Mouse (Mus musculus) splenic B cell, adult 2 months (primary cell): Measurements from ENCODE around the gene Nup107.

Experiments
- DNase-seq: peaks from one replicate; pipeline ENCODE4 v3.0.0-alpha.2; 2011; ENCODE audit warnings: low read depth, low spot score
- H3K27me3 ChIP-seq: 2 replicates; pipeline ENCODE4 v1.6.1; 2012; ENCODE audit warnings: mild to moderate bottlenecking, low read length, moderate library complexity, mixed read lengths; ENCODE audit not compliant: control insufficient read depth, poor library complexity, insufficient read depth, severe bottlenecking
- H3K36me3 ChIP-seq: 2 replicates; pipeline ENCODE4 v1.6.1; 2012; ENCODE audit warnings: mild to moderate bottlenecking, low read length, moderate library complexity, mixed read lengths; ENCODE audit not compliant: control insufficient read depth, poor library complexity, insufficient read depth, severe bottlenecking

Gene Nup107

DNA sequence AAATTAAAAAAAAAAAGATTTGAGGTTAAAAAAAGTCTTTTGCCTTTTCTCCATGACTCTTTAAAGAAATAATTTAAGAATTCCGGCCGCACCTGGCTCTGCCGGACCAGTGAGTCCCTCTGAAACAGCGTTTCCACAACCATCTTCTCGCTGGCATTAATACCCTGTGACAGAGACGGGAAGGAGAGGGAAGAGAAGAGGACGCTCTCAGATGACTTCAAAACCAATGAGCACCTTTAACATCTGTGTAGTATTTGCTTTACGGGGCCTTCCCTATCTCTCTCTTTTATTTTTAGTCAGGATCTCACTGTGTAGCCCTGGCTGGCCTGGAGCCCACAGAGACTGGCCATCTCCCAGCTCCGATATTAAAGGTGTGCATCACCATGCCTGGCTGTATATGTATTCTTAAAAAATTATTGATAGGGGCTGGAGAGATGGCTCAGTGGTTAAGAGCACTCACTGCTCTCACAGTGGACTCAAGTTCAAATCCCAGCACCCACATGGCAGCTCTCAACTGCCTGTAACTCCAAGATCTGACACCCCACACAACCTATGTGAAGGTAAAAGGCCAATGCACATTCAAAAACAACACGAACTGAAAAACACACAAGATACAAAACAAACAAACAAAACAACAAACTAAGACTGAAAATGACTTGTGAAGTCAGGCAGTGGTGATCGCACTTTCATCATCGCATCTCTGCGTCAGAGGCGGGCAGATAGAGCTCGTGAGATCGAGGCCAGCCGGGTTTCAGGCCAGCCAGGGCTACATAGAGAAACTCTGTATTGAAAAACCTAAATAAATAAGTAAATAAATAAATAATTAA, 14.8 kb downstream of the Nup107 start:
- H3K27me3 ChIP-seq: no peaks in the 10 kb centered on the region
- H3K36me3 ChIP-seq: peaks cover 11% of the 10 kb centered on the region
- DNase-seq: no peak

DNA sequence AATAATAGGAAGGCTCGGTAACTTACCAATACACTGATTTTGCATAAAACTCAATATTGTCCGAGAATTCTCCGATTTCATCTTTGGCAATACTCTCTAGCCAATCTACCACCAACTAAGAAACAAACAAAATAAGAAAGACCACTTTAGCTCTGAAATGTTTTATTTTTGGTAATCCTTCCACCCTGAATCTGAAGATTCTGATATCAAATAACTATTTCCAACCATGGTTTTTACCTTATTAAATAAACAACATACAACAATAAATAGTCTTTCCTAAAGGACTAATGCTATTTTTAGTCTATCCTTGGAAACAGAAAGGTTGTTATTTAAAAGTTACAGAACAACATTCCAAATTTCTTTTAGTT, 15.4 kb downstream of the Nup107 start:
- no peak for DNase-seq
- Histone ChIP-seq H3K27me3 (no peaks in the 10 kb centered on the region), H3K36me3 (peaks cover 12% of the 10 kb centered on the region)

DNA sequence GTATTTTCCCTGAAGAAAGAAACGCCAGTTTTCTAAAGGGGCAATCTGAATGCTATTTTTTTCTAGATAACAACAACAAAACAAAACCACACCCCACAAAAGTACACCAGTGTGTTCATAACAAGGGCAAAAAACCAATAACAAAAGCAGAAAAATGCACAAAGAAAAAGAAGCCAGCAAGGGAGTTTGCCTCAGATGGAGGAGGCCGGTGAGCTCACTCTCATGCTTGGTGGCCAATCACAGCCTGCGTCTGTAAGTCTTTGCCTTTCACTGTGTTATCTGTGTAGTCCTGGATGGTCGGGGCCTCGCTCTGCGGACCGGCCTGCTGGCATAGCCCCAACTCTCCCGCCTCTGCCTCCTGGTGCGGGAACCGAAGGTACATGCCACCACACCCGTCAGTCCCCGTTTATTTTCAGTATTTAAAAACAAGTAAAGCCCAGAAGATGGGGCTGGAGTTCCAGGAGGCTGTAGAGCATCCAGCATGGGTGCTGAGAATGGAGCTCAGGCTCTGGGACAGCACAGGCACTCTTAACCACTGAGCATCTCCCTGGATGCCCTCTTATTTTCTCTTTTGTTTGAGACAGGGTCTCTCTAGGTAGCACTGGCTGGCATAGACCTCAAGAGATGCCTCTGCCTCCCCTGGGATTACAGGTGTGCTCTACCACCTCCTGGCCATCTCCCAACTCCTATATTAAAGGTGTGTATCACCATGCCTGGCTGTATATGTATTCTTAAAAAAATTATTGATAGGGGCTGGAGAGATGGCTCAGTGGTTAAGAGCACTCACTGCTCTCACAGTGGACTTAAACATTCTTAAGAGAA, 16.0 kb downstream of the Nup107 start:
- H3K36me3 ChIP-seq: peaks cover 14% of the 10 kb centered on the region
- DNase-seq: no peak
- no peaks in the 10 kb centered on the region for H3K27me3 ChIP-seq

DNA sequence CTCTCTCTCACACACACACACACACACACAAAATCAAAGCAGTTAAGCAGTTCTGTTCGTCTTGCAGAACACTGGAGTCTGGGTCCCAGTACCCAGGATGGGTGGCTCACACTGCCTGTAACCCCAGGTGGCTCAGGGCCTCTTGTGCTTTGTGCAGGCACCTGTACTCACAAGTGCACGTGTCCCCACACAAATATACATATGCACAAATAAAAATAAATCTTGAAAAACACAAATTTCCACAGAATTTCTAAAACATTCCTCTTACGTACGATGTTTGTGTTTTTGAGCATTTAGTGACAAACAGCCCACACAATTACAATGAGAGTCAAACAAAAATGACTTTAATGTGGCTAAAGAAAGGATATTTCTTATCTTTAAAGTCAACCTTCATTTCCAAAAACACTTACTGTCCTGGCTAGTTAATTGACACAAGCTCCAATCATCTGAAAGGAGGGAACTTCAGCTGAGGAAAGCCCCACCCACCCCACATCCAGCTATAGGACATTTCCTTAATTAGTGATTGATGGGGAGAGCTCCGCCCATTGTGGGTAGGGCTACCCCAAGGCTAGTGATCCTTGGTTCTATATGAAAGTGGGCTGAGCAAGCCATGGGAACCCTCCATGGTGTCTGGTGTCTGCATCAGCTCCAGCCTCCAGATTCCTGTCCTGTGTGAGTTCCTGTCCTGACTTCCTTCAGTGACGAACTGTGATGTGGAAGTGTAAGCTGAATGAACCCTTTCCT, 16.9 kb downstream of the Nup107 start:
- H3K27me3 ChIP-seq: no peaks in the 10 kb centered on the region
- peaks cover 11% of the 10 kb centered on the region for H3K36me3 ChIP-seq
- DNase-seq: no peak

DNA sequence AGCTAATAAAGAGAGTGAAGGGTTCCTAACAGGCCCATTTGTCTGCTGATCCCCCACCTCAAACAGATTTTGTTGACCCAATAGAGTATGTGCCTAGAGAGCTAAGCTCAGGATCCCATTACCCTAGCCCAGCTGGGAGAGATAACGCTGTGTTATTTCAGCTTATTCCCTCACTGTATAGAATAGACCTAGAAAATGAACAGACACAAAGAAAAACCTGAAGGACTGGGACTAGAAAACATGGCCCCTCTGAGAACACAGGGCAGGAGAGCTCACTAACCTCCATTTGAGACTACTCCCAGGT, 17.7 kb downstream of the Nup107 start:
- Histone ChIP-seq H3K36me3 (peaks cover 9% of the 10 kb centered on the region), H3K27me3 (no peaks in the 10 kb centered on the region)
- DNase-seq: no peak

DNA sequence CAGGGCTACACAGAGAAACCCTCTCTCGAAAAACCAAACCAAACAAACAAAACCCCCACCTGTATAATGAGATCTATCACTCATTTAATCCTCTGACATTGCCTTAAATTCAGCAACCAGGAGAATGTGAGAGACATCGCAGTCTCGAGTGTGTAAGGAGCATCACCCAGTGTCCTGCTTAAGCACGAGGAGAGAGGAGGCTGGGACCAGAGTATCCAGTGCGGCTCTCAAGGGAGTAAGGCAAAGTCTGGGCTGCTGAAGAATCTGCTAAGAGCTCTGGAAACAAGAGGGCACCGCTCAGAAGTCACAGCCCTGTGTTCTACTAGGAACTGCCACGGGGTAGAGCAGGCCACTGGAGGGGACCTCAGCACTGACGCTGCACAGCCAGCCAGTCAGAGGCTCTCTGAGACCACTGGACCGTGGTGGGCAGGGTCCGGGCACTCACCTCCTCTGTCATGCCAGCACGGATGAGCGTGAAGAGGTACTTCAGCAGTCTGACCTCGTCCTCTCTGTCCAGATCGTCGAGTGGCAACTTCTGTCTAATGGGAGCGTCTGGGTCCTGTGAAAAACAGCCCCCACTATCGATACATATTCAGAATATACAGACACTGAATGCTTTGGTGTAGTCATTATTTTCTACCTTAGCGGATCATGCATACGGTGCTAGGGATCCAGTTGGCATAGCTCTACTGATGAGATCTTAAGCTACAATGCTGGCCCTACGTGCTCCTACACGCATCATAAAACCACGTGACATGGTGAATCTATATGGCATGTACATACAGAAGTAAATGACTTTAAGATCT, 18.3 kb downstream of the Nup107 start:
- Histone ChIP-seq H3K27me3 (no peaks in the 10 kb centered on the region), H3K36me3 (peaks cover 9% of the 10 kb centered on the region)
- DNase-seq: no peak

DNA sequence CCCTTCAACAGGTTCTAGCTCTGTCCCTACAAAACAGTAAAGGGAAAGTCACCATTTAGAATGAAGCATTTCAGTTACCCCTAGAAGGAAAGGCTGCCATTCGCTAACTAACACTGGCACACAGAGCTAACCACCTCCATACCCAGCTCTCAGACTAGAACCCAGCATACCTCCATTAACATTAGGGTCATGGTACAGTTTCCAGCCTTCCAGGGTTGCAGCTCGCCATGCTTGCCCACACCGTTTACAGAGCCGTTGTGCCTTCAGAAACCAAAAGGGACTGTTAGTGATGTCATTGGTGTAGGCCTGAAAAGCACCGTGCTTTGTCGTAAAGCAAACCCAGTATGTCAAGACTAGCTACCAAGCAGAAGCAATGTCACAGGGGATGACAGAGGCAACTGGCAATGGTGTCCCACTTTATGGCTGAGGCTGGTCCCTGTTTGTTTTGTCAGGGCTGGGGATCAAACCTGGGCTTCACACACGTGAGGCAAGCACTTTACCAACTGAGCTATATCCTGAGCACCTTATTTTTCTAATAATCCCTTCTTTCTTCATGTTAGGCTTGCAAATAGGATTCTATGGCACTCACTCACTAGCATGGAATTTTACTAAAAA, 19.3 kb downstream of the Nup107 start:
- H3K27me3 ChIP-seq: no peaks in the 10 kb centered on the region
- no peak for DNase-seq
- H3K36me3 ChIP-seq: peaks cover 10% of the 10 kb centered on the region

DNA sequence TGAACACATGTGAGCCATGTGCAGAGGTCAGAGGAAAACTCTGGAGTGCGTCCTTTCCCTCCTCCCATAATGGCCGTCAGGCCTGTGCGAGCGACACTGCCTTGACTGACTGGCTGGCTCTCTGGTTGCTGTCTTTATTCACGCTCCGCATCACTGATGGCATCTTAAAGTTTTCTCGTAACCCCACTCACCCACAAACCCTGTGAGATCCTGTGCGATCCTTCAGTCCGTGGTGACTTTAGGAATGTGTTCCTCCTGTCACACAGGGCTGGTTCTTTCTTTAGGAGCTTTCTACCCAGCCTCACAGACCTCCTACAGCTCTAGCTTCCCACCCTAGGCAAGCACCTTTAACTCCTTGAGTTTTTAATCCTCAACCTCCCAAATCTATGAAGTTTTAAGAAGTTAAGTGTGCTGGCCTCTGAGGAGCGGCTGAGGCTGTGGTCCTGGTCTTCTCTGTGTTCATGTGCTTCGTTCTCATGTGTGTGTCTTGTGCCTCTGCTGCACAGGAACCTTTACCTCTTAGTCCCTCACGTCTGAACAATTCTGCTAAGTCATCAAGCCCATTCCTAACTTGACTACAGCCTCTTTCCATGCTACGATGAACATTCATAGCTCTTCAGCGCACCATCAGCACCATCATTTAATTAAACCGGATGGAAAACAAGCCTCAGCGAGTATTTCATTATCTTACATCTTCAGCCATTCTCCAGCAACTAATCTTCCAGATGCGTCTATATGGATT, 20.0 kb downstream of the Nup107 start:
- Histone ChIP-seq H3K27me3 (no peaks in the 10 kb centered on the region), H3K36me3 (peaks cover 12% of the 10 kb centered on the region)
- DNase-seq: no peak

DNA sequence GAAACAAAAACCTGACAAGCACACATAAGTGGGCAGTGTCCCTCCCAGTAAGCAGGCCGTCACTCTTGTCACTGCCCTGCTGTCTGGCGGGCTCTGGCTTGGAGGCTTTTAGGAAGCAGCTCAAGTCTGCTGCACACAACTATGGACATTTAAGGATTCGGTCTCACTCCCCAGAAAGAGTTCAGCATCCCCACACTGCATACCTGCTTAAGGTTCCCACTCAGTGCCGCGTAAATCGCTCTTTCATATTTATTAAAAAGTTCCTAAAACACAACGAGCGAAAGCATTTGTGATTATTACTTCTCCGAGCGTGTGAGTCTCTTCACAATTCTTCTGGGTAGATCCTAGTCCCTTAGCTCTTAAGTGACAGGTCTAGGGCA, 21.4 kb downstream of the Nup107 start:
- Histone ChIP-seq H3K27me3 (no peaks in the 10 kb centered on the region), H3K36me3 (peaks cover 12% of the 10 kb centered on the region)
- no peak for DNase-seq

DNA sequence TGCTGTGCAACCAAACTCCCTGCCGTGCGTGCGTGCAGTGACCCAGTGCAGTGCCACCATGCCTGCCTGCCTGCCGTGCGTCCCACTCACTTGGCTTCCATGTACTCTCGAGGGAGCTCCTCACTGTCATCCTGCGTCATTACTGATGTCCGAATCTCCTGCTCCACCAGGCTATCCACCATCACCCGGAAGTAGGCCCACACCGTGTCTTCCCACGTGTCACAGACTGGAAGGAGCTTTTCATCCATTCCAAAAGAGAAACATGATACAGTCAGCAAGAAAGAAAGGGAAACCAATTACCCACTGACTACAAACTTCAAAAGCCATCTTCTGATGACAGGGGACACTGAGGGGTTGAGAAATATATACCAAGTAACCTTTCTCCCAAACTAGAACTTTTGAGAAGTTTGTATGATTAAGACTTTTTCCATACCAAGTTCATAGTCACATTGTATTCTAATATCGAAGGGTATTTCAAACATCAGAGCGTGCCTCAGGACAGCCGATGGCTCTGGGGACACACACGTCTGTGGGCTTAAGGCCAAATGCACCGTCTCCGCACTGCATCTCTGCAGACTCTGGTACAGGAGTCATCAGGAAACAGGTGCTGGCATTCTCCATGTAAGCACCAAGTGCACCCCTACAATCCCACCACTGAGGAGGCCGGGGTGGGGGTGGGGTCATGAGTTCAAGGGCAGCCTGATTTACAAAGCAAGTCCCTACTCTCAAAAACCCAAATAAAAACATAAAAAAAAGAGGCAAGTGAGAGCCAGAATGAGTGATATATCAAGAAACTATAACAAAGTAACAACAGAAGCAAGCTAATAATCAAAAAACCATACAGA, 22.0 kb downstream of the Nup107 start:
- H3K27me3 ChIP-seq: no peaks in the 10 kb centered on the region
- no peak for DNase-seq
- H3K36me3 ChIP-seq: peaks cover 16% of the 10 kb centered on the region

DNA sequence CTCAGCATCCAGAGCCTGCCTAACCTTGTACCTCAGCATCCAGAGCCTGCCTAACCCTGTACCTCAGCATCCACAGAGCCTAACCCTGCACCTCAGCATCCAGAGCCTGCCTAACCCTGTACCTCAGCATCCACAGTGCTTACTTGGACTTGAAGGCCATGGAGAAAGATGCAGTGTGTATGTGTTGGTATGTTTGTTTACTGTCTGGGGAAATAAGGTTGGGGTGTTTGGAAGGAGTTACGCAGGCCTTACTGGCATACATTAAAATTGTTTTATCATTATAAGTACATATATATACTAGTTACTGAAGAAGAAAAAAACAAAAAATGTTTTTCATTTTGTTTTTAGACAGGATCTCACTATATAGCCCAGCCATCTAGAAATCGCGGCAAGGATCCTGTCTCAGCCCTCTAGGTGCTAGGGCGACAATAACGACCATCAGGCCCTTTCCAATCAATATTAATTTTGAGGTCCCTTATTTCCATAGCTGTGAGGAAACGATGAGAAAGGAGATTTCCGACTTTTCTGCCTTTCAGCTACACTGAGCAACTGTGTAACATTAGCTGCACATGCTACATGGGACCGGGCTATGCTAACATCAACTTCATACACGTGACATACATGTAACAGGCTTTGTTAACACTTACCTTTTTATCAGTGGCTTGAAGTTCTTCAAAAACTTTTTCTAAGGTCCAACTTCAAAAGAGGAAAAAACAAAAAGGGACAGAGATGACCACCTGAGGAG, 22.8 kb downstream of the Nup107 start:
- DNase-seq: no peak
- Histone ChIP-seq H3K36me3 (peaks cover 20% of the 10 kb centered on the region), H3K27me3 (no peaks in the 10 kb centered on the region)

DNA sequence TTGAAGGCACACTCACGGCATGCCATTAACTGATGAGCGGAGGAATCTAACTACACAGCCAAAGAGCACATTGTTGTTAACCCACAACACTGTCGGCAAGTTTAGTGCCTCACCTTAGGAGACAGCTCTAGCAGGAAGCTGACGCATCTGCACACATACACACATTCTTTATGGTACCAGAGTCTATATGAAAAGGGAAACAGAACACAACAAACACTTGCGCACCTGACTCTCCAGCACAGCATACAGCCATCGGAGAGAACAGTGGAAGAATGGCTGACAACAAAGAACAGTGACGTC, 24.4 kb downstream of the Nup107 start:
- DNase-seq: no peak
- H3K27me3 ChIP-seq: no peaks in the 10 kb centered on the region
- H3K36me3 ChIP-seq: peaks cover 22% of the 10 kb centered on the region
